Mouse (Mus musculus): ENCODE measurements around the gene Rgl2. TPM values are rescaled to one million over a fixed set of nuclear protein-coding genes. Genes with fewer than 3 reads are reported as not detected.

Rgl2 gene
- total and polyA plus RNA-seq, 3 experiments = 24.9 to 43.6 TPM; not detected in 1

GRCm38 (mm10) chr17:33911813-33912414, 17.4 kb upstream of the Rgl2 start:
- Histone ChIP-seq H3K9ac (ENCODE audit: control insufficient read depth, low read depth, low read length, poor library complexity, severe bottlenecking) (no peak overlapping the region), H3K27me3 (ENCODE audit: control insufficient read depth in 1 of 2, insufficient read depth in 2 of 2, low read length in 2 of 2) (no peaks in the 10 kb centered on the region), H3K79me2 (ENCODE audit: control insufficient read depth, insufficient read depth, low read length, poor library complexity) (peaks cover 36% of the 10 kb centered on the region), H3K9me3 (replicated peaks; ENCODE audit: insufficient read depth, low read length) (no peaks in the 10 kb centered on the region), H3K36me3 (ENCODE audit: control insufficient read depth in 1 of 2, insufficient read depth in 2 of 2, low read length in 2 of 2) (peaks cover 0 to 16% of the 10 kb centered on the region in 2 experiments), H3K4me3 (ENCODE audit: control insufficient read depth in 1 of 2, insufficient read depth in 1 of 2, low read depth in 2 of 2, low read length in 2 of 2) (no peak overlapping the region), H3K4me1 (ENCODE audit: control insufficient read depth in 1 of 2, insufficient read depth in 2 of 2, low read length in 2 of 2) (peaks cover 4 to 20% of the 10 kb centered on the region in 2 experiments; a peak in 3 of 4 replicates), H3K27ac (ENCODE audit: control insufficient read depth, low read depth, low read length) (no peak overlapping the region)
- TF ChIP-seq MAFK (IDR thresholded peaks at IDR 0.05; ENCODE audit: borderline replicate concordance, low read depth, low read length) (no peak), TBP (IDR thresholded peaks at IDR 0.05; ENCODE audit: low read depth, low read length) (no peak), TAL1 (IDR thresholded peaks at IDR 0.05; ENCODE audit: low read length) (no peak), GABPA (IDR thresholded peaks at IDR 0.05; ENCODE audit: low read depth, low read length) (no peak), NRF1 (IDR thresholded peaks at IDR 0.05; ENCODE audit: insufficient read depth, low read depth, low read length, poor library complexity, severe bottlenecking) (no peak), ZMIZ1 (IDR thresholded peaks at IDR 0.05; ENCODE audit: low read depth, low read length) (no peak), USF2 (IDR thresholded peaks at IDR 0.05; ENCODE audit: borderline replicate concordance in 1 of 2, insufficient read depth in 1 of 2, low read depth in 1 of 2, low read length in 2 of 2) (no peak), UBTF (IDR thresholded peaks at IDR 0.05; ENCODE audit: borderline replicate concordance, insufficient read depth, low read depth, low read length) (no peak), ZNF384 (IDR thresholded peaks at IDR 0.05; ENCODE audit: low read depth, low read length) (no peak), ETS1 (IDR thresholded peaks at IDR 0.05; ENCODE audit: low read depth, low read length) (no peak)
- no peak for DNase-seq (ENCODE audit: low read depth, low spot score)

GRCm38 (mm10) chr17:33913264-33913663, 16.1 kb upstream of the Rgl2 start:
- Histone ChIP-seq H3K4me1 (ENCODE audit: control insufficient read depth in 1 of 2, insufficient read depth in 2 of 2, low read length in 2 of 2) (peaks cover 4 to 16% of the 10 kb centered on the region in 2 experiments; a peak in 2 of 4 replicates), H3K27ac (ENCODE audit: control insufficient read depth, low read depth, low read length) (no peak overlapping the region), H3K27me3 (ENCODE audit: control insufficient read depth in 1 of 2, insufficient read depth in 2 of 2, low read length in 2 of 2) (no peaks in the 10 kb centered on the region), H3K9ac (ENCODE audit: control insufficient read depth, low read depth, low read length, poor library complexity, severe bottlenecking) (no peak overlapping the region), H3K79me2 (ENCODE audit: control insufficient read depth, insufficient read depth, low read length, poor library complexity) (peaks cover 37% of the 10 kb centered on the region), H3K36me3 (ENCODE audit: control insufficient read depth in 1 of 2, insufficient read depth in 2 of 2, low read length in 2 of 2) (peaks cover 0 to 12% of the 10 kb centered on the region in 2 experiments), H3K4me3 (ENCODE audit: control insufficient read depth in 1 of 2, insufficient read depth in 1 of 2, low read depth in 2 of 2, low read length in 2 of 2) (no peak overlapping the region), H3K9me3 (replicated peaks; ENCODE audit: insufficient read depth, low read length) (no peaks in the 10 kb centered on the region)
- TF ChIP-seq MEF2A (IDR thresholded peaks at IDR 0.05; ENCODE audit: extremely low read depth, insufficient replicate concordance, low read depth, low read length, poor library complexity, severe bottlenecking) = no peak
- TF ChIP-seq NRF1 (IDR thresholded peaks at IDR 0.05; ENCODE audit: insufficient read depth, low read depth, low read length, poor library complexity, severe bottlenecking) = no peak
- no peak for TF ChIP-seq SIN3A (IDR thresholded peaks at IDR 0.05; ENCODE audit: low read length)
- no peak for TF ChIP-seq CHD2 (IDR thresholded peaks at IDR 0.05; ENCODE audit: low read length)
- TF ChIP-seq E2F4 (IDR thresholded peaks at IDR 0.05; ENCODE audit: borderline replicate concordance, low read depth, low read length) = no peak
- TF ChIP-seq NELFE (IDR thresholded peaks at IDR 0.05; ENCODE audit: low read depth, low read length) = no peak
- TF ChIP-seq JUND (IDR thresholded peaks at IDR 0.05; ENCODE audit: low read depth, low read length) = no peak
- no peak for TF ChIP-seq CTCF (IDR thresholded peaks at IDR 0.05 in 2 of 3, conservative IDR thresholded peaks at IDR 0.05 in 1 of 3; ENCODE audit: control insufficient read depth in 1 of 3, insufficient read depth in 1 of 3, low read depth in 2 of 3, low read length in 3 of 3, poor library complexity in 1 of 3, severe bottlenecking in 1 of 3)
- no peak for TF ChIP-seq POLR2AphosphoS5 (IDR thresholded peaks at IDR 0.05; ENCODE audit: borderline replicate concordance, low read depth, low read length)
- no peak for TF ChIP-seq MAFK (IDR thresholded peaks at IDR 0.05; ENCODE audit: borderline replicate concordance, low read depth, low read length)
- TF ChIP-seq MXI1 (IDR thresholded peaks at IDR 0.05; ENCODE audit: low read depth, low read length) = no peak
- no peak for TF ChIP-seq HCFC1 (IDR thresholded peaks at IDR 0.05; ENCODE audit: low read depth, low read length)
- TF ChIP-seq KAT2A (conservative IDR thresholded peaks at IDR 0.05; ENCODE audit: low read depth, low read length) = no peak
- TF ChIP-seq CHD1 (IDR thresholded peaks at IDR 0.05; ENCODE audit: low read depth, low read length) = no peak
- DNase-seq (ENCODE audit: low read depth, low spot score) = no peak
